Mouse (Mus musculus): ENCODE measurements around the gene Tmem178b. TPM values are rescaled to one million over a fixed set of nuclear protein-coding genes. Genes with fewer than 3 reads are reported as not detected.

Gene Tmem178b
- total RNA-seq, 2 experiments from 2014 or later: not detected

GRCm38 (mm10) chr6:40013407-40013806 lies 140.3 kb downstream of the Tmem178b start:
- no peak for ATAC-seq (replicated peaks; ENCODE audit: poor library complexity, severe bottlenecking)

- no peak for ATAC-seq (replicated peaks; ENCODE audit: poor library complexity, severe bottlenecking)
Measured at GRCm38 (mm10) chr6:40015185-40015584, 142.1 kb downstream of the Tmem178b start.

GRCm38 (mm10) chr6:40015711-40016460 lies 142.8 kb downstream of the Tmem178b start:
- ATAC-seq (replicated peaks; ENCODE audit: poor library complexity, severe bottlenecking): no peak

- ATAC-seq (replicated peaks; ENCODE audit: poor library complexity, severe bottlenecking): no peak
Measured at GRCm38 (mm10) chr6:40019396-40019795, 146.3 kb downstream of the Tmem178b start.

GRCm38 (mm10) chr6:40023592-40024335 lies 150.7 kb downstream of the Tmem178b start:
- ATAC-seq (replicated peaks; ENCODE audit: poor library complexity, severe bottlenecking): no peak

GRCm38 (mm10) chr6:40024336-40024934 lies 151.4 kb downstream of the Tmem178b start:
- no peak for ATAC-seq (replicated peaks; ENCODE audit: poor library complexity, severe bottlenecking)

- no peak for ATAC-seq (replicated peaks; ENCODE audit: poor library complexity, severe bottlenecking)
Measured at GRCm38 (mm10) chr6:40032901-40033300, 159.8 kb downstream of the Tmem178b start.

GRCm38 (mm10) chr6:40033935-40034334 lies 160.9 kb downstream of the Tmem178b start:
- no peak for ATAC-seq (replicated peaks; ENCODE audit: poor library complexity, severe bottlenecking)

- no peak for ATAC-seq (replicated peaks; ENCODE audit: poor library complexity, severe bottlenecking)
Measured at GRCm38 (mm10) chr6:40048969-40049908, 176.2 kb downstream of the Tmem178b start.

GRCm38 (mm10) chr6:40049909-40050484 lies 176.9 kb downstream of the Tmem178b start:
- no peak for ATAC-seq (replicated peaks; ENCODE audit: poor library complexity, severe bottlenecking)

GRCm38 (mm10) chr6:40051698-40052097 lies 178.6 kb downstream of the Tmem178b start:
- no peak for ATAC-seq (replicated peaks; ENCODE audit: poor library complexity, severe bottlenecking)

- no peak for ATAC-seq (replicated peaks; ENCODE audit: poor library complexity, severe bottlenecking)
Measured at GRCm38 (mm10) chr6:40052593-40052992, 179.5 kb downstream of the Tmem178b start.

- ATAC-seq (replicated peaks; ENCODE audit: poor library complexity, severe bottlenecking): no peak
Measured at GRCm38 (mm10) chr6:40059466-40059865, 186.4 kb downstream of the Tmem178b start.

- no peak for ATAC-seq (replicated peaks; ENCODE audit: poor library complexity, severe bottlenecking)
Measured at GRCm38 (mm10) chr6:40061327-40062189, 188.5 kb downstream of the Tmem178b start.

- ATAC-seq (replicated peaks; ENCODE audit: poor library complexity, severe bottlenecking): no peak
Measured at GRCm38 (mm10) chr6:40062190-40062501, 189.1 kb downstream of the Tmem178b start.

GRCm38 (mm10) chr6:40063438-40063837 lies 190.4 kb downstream of the Tmem178b start:
- ATAC-seq (replicated peaks; ENCODE audit: poor library complexity, severe bottlenecking): no peak

GRCm38 (mm10) chr6:40063899-40064298 lies 190.8 kb downstream of the Tmem178b start:
- no peak for ATAC-seq (replicated peaks; ENCODE audit: poor library complexity, severe bottlenecking)

- no peak for ATAC-seq (replicated peaks; ENCODE audit: poor library complexity, severe bottlenecking)
Measured at GRCm38 (mm10) chr6:40064342-40064741, 191.3 kb downstream of the Tmem178b start.

- ATAC-seq (replicated peaks; ENCODE audit: poor library complexity, severe bottlenecking): no peak
Measured at GRCm38 (mm10) chr6:40068467-40068866, 195.4 kb downstream of the Tmem178b start.

All from granulocyte monocyte progenitor cell, adult 5-6 weeks (primary cell).